Mouse (Mus musculus) MEL (cell line): ENCODE measurements around the gene Cyp1a1.

Source experiments
- CTCF ChIP-seq, 3 experiments: IDR thresholded peaks in 2 of 3; conservative IDR thresholded peaks in 1 of 3; 2 replicates each; pipeline ENCODE4 v1.5.1; 2011 to 2012; ENCODE audit warnings: low read length in 3 of 3, low read depth in 2 of 3, mild to moderate bottlenecking in 2 of 3, improper control_type of control experiment in 1 of 3, inconsistent platforms in 1 of 3, mixed read lengths in 1 of 3, moderate library complexity in 1 of 3; ENCODE audit not compliant: control insufficient read depth in 1 of 3, insufficient read depth in 1 of 3, poor library complexity in 1 of 3, severe bottlenecking in 1 of 3
- EP300 ChIP-seq, 2 experiments: IDR thresholded peaks; 2 replicates each; pipeline ENCODE4 v1.6.1; 2011; ENCODE audit warnings: improper control_type of control experiment in 2 of 2, low read length in 2 of 2, low read depth in 1 of 2, mild to moderate bottlenecking in 1 of 2
- MXI1 ChIP-seq: IDR thresholded peaks from 2 replicates; pipeline ENCODE4 v1.6.1; 2011; ENCODE audit warnings: mild to moderate bottlenecking, low read depth, low read length, improper control_type of control experiment
- NRF1 ChIP-seq: IDR thresholded peaks from 2 replicates; pipeline ENCODE4 v1.6.1; 2014; ENCODE audit warnings: low read depth, mild to moderate bottlenecking, inconsistent platforms, low read length, improper control_type of control experiment, moderate library complexity; ENCODE audit not compliant: poor library complexity, insufficient read depth, severe bottlenecking
- POLR2A ChIP-seq, 2 experiments: IDR thresholded peaks; 2 replicates each; pipeline ENCODE4 v1.6.1; 2011 to 2012; ENCODE audit warnings: low read length in 2 of 2, mild to moderate bottlenecking in 2 of 2, control low read depth in 1 of 2, improper control_type of control experiment in 1 of 2, low read depth in 1 of 2, moderate library complexity in 1 of 2; ENCODE audit not compliant: control insufficient read depth in 1 of 2, insufficient read depth in 1 of 2, poor library complexity in 1 of 2
- POLR2AphosphoS2 ChIP-seq: IDR thresholded peaks from 2 replicates; pipeline ENCODE4 v1.6.1; 2011; ENCODE audit warnings: low read length, improper control_type of control experiment
- RAD21 ChIP-seq: IDR thresholded peaks from 2 replicates; pipeline ENCODE4 v1.6.1; 2011; ENCODE audit warnings: mild to moderate bottlenecking, low read depth, low read length, improper control_type of control experiment

- TF ChIP-seq CTCF (IDR thresholded peaks at IDR 0.05 in 2 of 3, conservative IDR thresholded peaks at IDR 0.05 in 1 of 3; ENCODE audit: control insufficient read depth in 1 of 3, insufficient read depth in 1 of 3, low read depth in 2 of 3, low read length in 3 of 3, poor library complexity in 1 of 3, severe bottlenecking in 1 of 3), result no peak
- no peak for TF ChIP-seq POLR2A (IDR thresholded peaks at IDR 0.05; ENCODE audit: control insufficient read depth in 1 of 2, insufficient read depth in 1 of 2, low read depth in 1 of 2, low read length in 2 of 2, poor library complexity in 1 of 2)
- TF ChIP-seq RAD21, result no peak
- TF ChIP-seq EP300 (IDR thresholded peaks at IDR 0.05; ENCODE audit: low read depth in 1 of 2, low read length in 2 of 2), result no peak
- TF ChIP-seq MXI1, result no peak
- no peak for TF ChIP-seq POLR2AphosphoS2
- TF ChIP-seq NRF1, result no peak
Measured at GRCm38 (mm10) chr9:57722371-57722770, 34.6 kb downstream of the Cyp1a1 start.
